In genomic region chr19:5492641-5493040, GRCm38 (mm10) we compare ENCODE assay signal across 13 mouse cellular contexts. TPM values are rescaled to one million over a fixed set of nuclear protein-coding genes. Genes with fewer than 3 reads are reported as not detected.
DNase-seq lines count a peak whose midpoint lies in the region; ATAC-seq and TF ChIP-seq lines count a peak whose summit lies in the region.
"Had no signal": no experiment of that assay in that cellular context is flagged by ENCODE, and none has a peak within 500 bp of the region (broad histone marks: within the 10 kb centered on the region; RNA-seq: fewer than 3 reads in every experiment).

No protein-coding gene starts in this region.

- H3K9ac ChIP-seq in liver, embryonic 12.5 days: no peak overlapping the region
- H3K9ac ChIP-seq in intestine, embryonic 15.5 days: no peak overlapping the region

- H3K36me3 ChIP-seq in liver, embryonic 12.5 days: peaks cover 59% of the 10 kb centered on the region
- H3K36me3 ChIP-seq in E14TG2a.4 (ENCODE audit: insufficient read depth, low read length): peaks cover 60% of the 10 kb centered on the region
- H3K36me3 ChIP-seq in intestine, embryonic 15.5 days: peaks cover 27% of the 10 kb centered on the region

- no peak for ATAC-seq in liver, embryonic 12.5 days
- ATAC-seq in intestine, embryonic 15.5 days: no peak

- H3K27me3 ChIP-seq in liver, embryonic 12.5 days (replicated peaks): no peaks in the 10 kb centered on the region
- no peaks in the 10 kb centered on the region for H3K27me3 ChIP-seq in E14TG2a.4 (ENCODE audit: insufficient read depth, low read length)
- H3K27me3 ChIP-seq in intestine, embryonic 15.5 days (replicated peaks): no peaks in the 10 kb centered on the region

- peak overlapping the region; percentile 100; the same call in 1 of the 2 replicates for H3K4me3 ChIP-seq in gastrocnemius, adult 2 months
- H3K4me3 ChIP-seq in liver, embryonic 12.5 days: no peak overlapping the region
- peak overlapping the region; percentile 97 for H3K4me3 ChIP-seq in E14TG2a.4 (replicated peaks; ENCODE audit: low read length)
- H3K4me3 ChIP-seq in intestine, embryonic 15.5 days (replicated peaks): no peak overlapping the region

- H3K4me1 ChIP-seq in liver, embryonic 12.5 days: peaks cover 41% of the 10 kb centered on the region
- H3K4me1 ChIP-seq in E14TG2a.4 (replicated peaks; ENCODE audit: low read depth, low read length): peaks cover 74% of the 10 kb centered on the region
- peaks cover 15% of the 10 kb centered on the region; the same call in 1 of the 2 replicates for H3K4me1 ChIP-seq in intestine, embryonic 15.5 days (replicated peaks)

- peak overlapping the region; percentile 94 for H3K4me2 ChIP-seq in liver, embryonic 12.5 days
- H3K4me2 ChIP-seq in intestine, embryonic 15.5 days (replicated peaks): peak overlapping the region; percentile 87; the same call in 1 of the 2 replicates

- DNase-seq in gastrocnemius, adult 2 months: no peak
- DNase-seq in gastrocnemius, postnatal 14 days: no peak
- DNase-seq in liver: no peak
- no peak for DNase-seq in spleen, postnatal 10 days (ENCODE audit: low spot score in 2 of 2)
- no peak for DNase-seq in lung, postnatal 10 days
- DNase-seq: cerebellum, adult 11-12 months; embryo, embryonic 11 days; gastrocnemius, postnatal 36 days; lung, postnatal 4 days had no signal

- peak overlapping the region; percentile 24; the same call in 1 of the 2 replicates for H3K27ac ChIP-seq in gastrocnemius, adult 2 months
- H3K27ac ChIP-seq in liver, embryonic 12.5 days: 0 out of 2 replicates have a peak overlapping the region, but pooled peaks have one; percentile 2
- no peak overlapping the region for H3K27ac ChIP-seq in intestine, embryonic 15.5 days

- no peaks in the 10 kb centered on the region for H3K9me3 ChIP-seq in liver, embryonic 12.5 days (replicated peaks)
- H3K9me3 ChIP-seq in E14TG2a.4 (ENCODE audit: low read length): no peaks in the 10 kb centered on the region
- no peaks in the 10 kb centered on the region for H3K9me3 ChIP-seq in intestine, embryonic 15.5 days

- WGBS in liver, embryonic 12.5 days (ENCODE audit: insufficient replicate concordance): 83% methylated on average over 4 of the region's 4 CpGs
- WGBS in intestine, embryonic 15.5 days: 79% methylated on average over 4 of the region's 4 CpGs

- intact Hi-C loops in gastrocnemius, adult 2 months (cut with DNase I): no loop called here
- intact Hi-C loops in gastrocnemius, postnatal 14 days (cut with DNase I; ENCODE audit: low total_unique reads): no loop called here

- TF ChIP-seq CTCF in gastrocnemius, adult 2 months (IDR thresholded peaks at IDR 0.05): no peak
- no peak for TF ChIP-seq CTCF in E14TG2a.4 (conservative IDR thresholded peaks at IDR 0.05; ENCODE audit: low read length)

RNA-seq across cellular contexts. Expression of gene Cfl1, which starts 2.4 kb away (rescaled TPM):
- total RNA-seq in gastrocnemius, adult 2 months (2021): 10 to 100 TPM; 52.8 to 72.0 TPM
- 100 to 1,000 TPM; 172 to 240 TPM for total RNA-seq in gastrocnemius, postnatal 14 days (2021)
- polyA plus RNA-seq in liver, embryonic 12.5 days (2016; fragmentation: Nextera tagmentation; extraction: Ambion mirVana): 1,523 and 1,533 TPM in 2 replicates
- polyA plus RNA-seq in intestine, embryonic 15.5 days (2015; fragmentation: Nextera tagmentation; extraction: Ambion mirVana): 2,332 and 2,514 TPM in 2 replicates

RNA-seq across cellular contexts. Expression of gene Mus81, which starts 4.4 kb away (rescaled TPM):
- total RNA-seq in gastrocnemius, adult 2 months (2021): 10 to 100 TPM; 20.1 to 23.3 TPM
- 10 to 100 TPM; 23.5 to 27.0 TPM for total RNA-seq in gastrocnemius, postnatal 14 days (2021)
- 22.2 and 22.9 TPM in 2 replicates for polyA plus RNA-seq in liver, embryonic 12.5 days (2016; fragmentation: Nextera tagmentation; extraction: Ambion mirVana)
- polyA plus RNA-seq in intestine, embryonic 15.5 days (2015; fragmentation: Nextera tagmentation; extraction: Ambion mirVana): 29.5 and 29.8 TPM in 2 replicates

RNA-seq across cellular contexts. Expression of gene 1700020D05Rik, which starts 10.9 kb away (rescaled TPM):
- total RNA-seq in gastrocnemius, adult 2 months (2021): 1 to 10 TPM in 1 of 2 experiments, under 1 TPM in 1; 0.92 to 1.6 TPM
- under 1 TPM; 0.41 to 0.82 TPM for total RNA-seq in gastrocnemius, postnatal 14 days (2021)
- 0.13 TPM in 1 of 2 replicates, not detected in the other for polyA plus RNA-seq in liver, embryonic 12.5 days (2016; fragmentation: Nextera tagmentation; extraction: Ambion mirVana)
- not detected in 2 replicates for polyA plus RNA-seq in intestine, embryonic 15.5 days (2015; fragmentation: Nextera tagmentation; extraction: Ambion mirVana)
- polyA plus RNA-seq: kidney, embryonic 16.5 days had no signal

RNA-seq across cellular contexts. Expression of gene Snx32, which starts 17.7 kb away (rescaled TPM):
- 1 to 10 TPM; 5.8 to 8.0 TPM for total RNA-seq in gastrocnemius, adult 2 months (2021)
- total RNA-seq in gastrocnemius, postnatal 14 days (2021): 1 to 10 TPM; 5.7 to 6.5 TPM
- 7.5 and 8.8 TPM in 2 replicates for polyA plus RNA-seq in liver, embryonic 12.5 days (2016; fragmentation: Nextera tagmentation; extraction: Ambion mirVana)
- 7.2 and 8.0 TPM in 2 replicates for polyA plus RNA-seq in intestine, embryonic 15.5 days (2015; fragmentation: Nextera tagmentation; extraction: Ambion mirVana)

RNA-seq across cellular contexts. Expression of gene Efemp2, which starts 18.9 kb away (rescaled TPM):
- 1 to 10 TPM; 3.4 to 6.6 TPM for total RNA-seq in gastrocnemius, adult 2 months (2021)
- 10 to 100 TPM; 14.8 to 21.3 TPM for total RNA-seq in gastrocnemius, postnatal 14 days (2021)
- 30.0 and 30.6 TPM in 2 replicates for polyA plus RNA-seq in liver, embryonic 12.5 days (2016; fragmentation: Nextera tagmentation; extraction: Ambion mirVana)
- 118 TPM in 2 replicates for polyA plus RNA-seq in intestine, embryonic 15.5 days (2015; fragmentation: Nextera tagmentation; extraction: Ambion mirVana)

Comparison
In these comparisons a context has a peak if more than half of its experiments do, and no peak if none do; other contexts are left out.
1. H3K4me3 ChIP-seq: peak in gastrocnemius, adult 2 months (single experiment) and E14TG2a.4 (single experiment); none in liver, embryonic 12.5 days (single experiment) and intestine, embryonic 15.5 days (single experiment).